Mouse (Mus musculus) kidney, postnatal 0 days (tissue): Measurements from ENCODE around the gene Hlcs. TPM values are rescaled to one million over a fixed set of nuclear protein-coding genes. Genes with fewer than 3 reads are reported as not detected.
A peak's percentile ranks its signal among the peaks of the same experiment; 100 is the strongest.

Source experiments
- ATAC-seq: fragments of 200-750 bp; cut with Nextera tagmentation; replicated peaks from 2 replicates; pipeline ENCODE4 v1.8.0; 2017; ENCODE audit warnings: low read depth, moderate number of reproducible peaks, moderate TSS enrichment, moderate library complexity; ENCODE audit not compliant: low FRiP score
- DNase-seq: peaks from one replicate; pipeline ENCODE4 v3.0.0-alpha.2; 2016; ENCODE audit warnings: low spot score
- H3K27ac ChIP-seq: fragments of 300-500 bp; sonication (generic); 2 replicates; pipeline ENCODE4 v1.5.1; 2014; ENCODE audit warnings: mild to moderate bottlenecking
- H3K27me3 ChIP-seq: fragments of 300-500 bp; sonication (generic); 2 replicates; pipeline ENCODE4 v1.6.1; 2014; ENCODE audit warnings: low read length, mixed read lengths; ENCODE audit not compliant: insufficient read depth
- H3K36me3 ChIP-seq: fragments of 300-500 bp; sonication (generic); 2 replicates; pipeline ENCODE4 v1.6.1; 2014; ENCODE audit warnings: low read length, mixed read lengths; ENCODE audit not compliant: insufficient read depth
- H3K4me1 ChIP-seq: fragments of 300-500 bp; sonication (generic); replicated peaks from 2 replicates; pipeline ENCODE4 v1.6.1; 2014; ENCODE audit warnings: antibody characterized with exemption, low read length, mixed read lengths; ENCODE audit not compliant: insufficient read depth
- H3K4me2 ChIP-seq: fragments of 300-500 bp; sonication (generic); 2 replicates; pipeline ENCODE4 v1.6.1; 2014; ENCODE audit warnings: mild to moderate bottlenecking, low read length, moderate library complexity, mixed read lengths
- H3K4me3 ChIP-seq: fragments of 300-500 bp; sonication (generic); replicated peaks from 2 replicates; pipeline ENCODE4 v1.5.1; 2014; ENCODE audit warnings: low read depth, low read length
- H3K9ac ChIP-seq: fragments of 300-500 bp; sonication (generic); 2 replicates; pipeline ENCODE4 v1.6.1; 2014; ENCODE audit warnings: low read depth, low read length
- H3K9me3 ChIP-seq: fragments of 300-500 bp; sonication (generic); replicated peaks from 2 replicates; pipeline ENCODE4 v1.6.1; 2016; ENCODE audit warnings: low read length, inconsistent platforms, mixed read lengths
- CTCF ChIP-seq: IDR thresholded peaks from 2 replicates; pipeline ENCODE4 v1.5.1; 2016; ENCODE audit warnings: antibody characterized with exemption, low read depth, mild to moderate bottlenecking, moderate library complexity
- WGBS: fragments of 180-500 bp; shearing (Covaris S2); extraction: QIAGEN DNeasy Blood & Tissue Kit; methylation state at CpG from one replicate; pipeline ENCODE4 v1.1.7; 2014; 5-methylcytosine and 5-hydroxymethylcytosine counted together
- polyA plus RNA-seq: library from polyadenylated mRNA; unstranded; fragments of >200 nt; fragmentation: Nextera tagmentation; extraction: Ambion mirVana; gene quantifications from 2 replicates; pipeline ENCODE4 v1.2.1, GENCODE M21; 2015

The Hlcs gene
- polyA plus RNA-seq, 1 experiment from 2014 or later = 5.0 TPM

DNA sequence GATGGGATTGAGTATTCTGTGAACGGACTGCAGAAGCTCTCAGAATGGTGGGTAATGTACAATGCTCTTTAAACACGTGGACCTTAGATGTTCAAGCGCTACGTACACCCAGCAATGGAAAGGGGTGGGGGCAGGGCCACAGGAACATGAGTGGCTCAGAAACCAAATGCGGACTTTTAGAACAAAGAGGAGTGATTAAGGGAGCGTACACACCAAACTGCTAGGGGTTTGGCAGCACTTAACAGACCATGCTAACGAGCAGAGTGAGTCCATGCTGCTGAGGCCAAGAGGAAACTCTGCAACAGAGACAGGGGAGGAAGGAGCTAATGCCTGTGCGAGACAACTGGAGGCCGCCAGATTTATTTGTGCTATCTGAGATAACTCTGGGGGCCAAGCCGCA, 170.0 kb downstream of the Hlcs start:
- no peak for ATAC-seq
- no peak overlapping the region for H3K4me2 ChIP-seq
- H3K4me3 ChIP-seq = no peak overlapping the region
- DNase-seq = peak; percentile 68
- H3K36me3 ChIP-seq = no peaks in the 10 kb centered on the region
- TF ChIP-seq CTCF = no peak
- 5% methylated on average over 10 of the region's 10 CpGs for WGBS
- no peak overlapping the region for H3K9ac ChIP-seq
- no peak overlapping the region for H3K27ac ChIP-seq
- H3K27me3 ChIP-seq = no peaks in the 10 kb centered on the region
- H3K9me3 ChIP-seq = no peaks in the 10 kb centered on the region
- 0 out of 2 replicates have a peak, but pooled peaks cover 4% of the 10 kb centered on the region for H3K4me1 ChIP-seq

GRCm38 (mm10) chr16:94140746-94141145, 172.6 kb downstream of the Hlcs start:
- H3K4me2 ChIP-seq = no peak overlapping the region
- no peaks in the 10 kb centered on the region for H3K9me3 ChIP-seq
- no peaks in the 10 kb centered on the region for H3K36me3 ChIP-seq
- H3K27me3 ChIP-seq = no peaks in the 10 kb centered on the region
- no peak for ATAC-seq
- DNase-seq = no peak
- WGBS = 54% methylated on average over 10 of the region's 10 CpGs
- H3K4me1 ChIP-seq = 0 out of 2 replicates have a peak, but pooled peaks cover 4% of the 10 kb centered on the region
- no peak overlapping the region for H3K27ac ChIP-seq
- H3K4me3 ChIP-seq = no peak overlapping the region
- H3K9ac ChIP-seq = no peak overlapping the region
- no peak for TF ChIP-seq CTCF

DNA sequence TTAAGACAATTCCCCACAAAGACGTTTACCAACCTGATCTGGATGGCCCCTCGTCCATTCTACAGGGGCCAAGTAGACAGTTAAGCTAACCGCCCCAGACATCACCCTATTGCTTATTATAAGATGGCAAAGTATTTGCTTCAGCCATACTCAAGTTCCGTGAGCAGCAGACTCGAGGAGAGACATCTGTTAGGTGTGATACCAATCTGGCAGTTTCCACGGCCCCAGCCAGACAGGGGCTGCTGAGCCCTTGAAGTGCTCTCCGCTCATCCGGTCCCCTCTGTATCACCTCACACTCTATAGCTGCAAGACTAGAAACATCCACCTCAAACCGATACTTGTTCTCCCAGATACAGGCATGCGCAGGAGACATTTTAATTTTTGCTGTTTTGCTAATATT, 179.2 kb downstream of the Hlcs start:
- no peaks in the 10 kb centered on the region for H3K4me1 ChIP-seq
- DNase-seq (no peak), ATAC-seq (no peak)
- H3K4me3 ChIP-seq = no peak overlapping the region
- H3K9ac ChIP-seq = no peak overlapping the region
- H3K9me3 ChIP-seq = no peaks in the 10 kb centered on the region
- no peak overlapping the region for H3K27ac ChIP-seq
- H3K27me3 ChIP-seq = no peaks in the 10 kb centered on the region
- H3K4me2 ChIP-seq = no peak overlapping the region
- TF ChIP-seq CTCF = no peak
- no peaks in the 10 kb centered on the region for H3K36me3 ChIP-seq
- 69% methylated on average over 10 of the region's 10 CpGs for WGBS

- no peak overlapping the region for H3K9ac ChIP-seq
- H3K4me3 ChIP-seq = no peak overlapping the region
- H3K27ac ChIP-seq = no peak overlapping the region
- H3K4me1 ChIP-seq = peaks cover 4% of the 10 kb centered on the region; the same call in 1 of the 2 replicates
- H3K27me3 ChIP-seq = peaks cover 30% of the 10 kb centered on the region
- TF ChIP-seq CTCF = no peak
- H3K36me3 ChIP-seq = no peaks in the 10 kb centered on the region
- 61% methylated on average over 2 of the region's 2 CpGs for WGBS
- DNase-seq (no peak), ATAC-seq (no peak)
- H3K4me2 ChIP-seq = no peak overlapping the region
- H3K9me3 ChIP-seq = no peaks in the 10 kb centered on the region
Observed at GRCm38 (mm10) chr16:94128236-94128835, 185.0 kb downstream of the Hlcs start.

DNA sequence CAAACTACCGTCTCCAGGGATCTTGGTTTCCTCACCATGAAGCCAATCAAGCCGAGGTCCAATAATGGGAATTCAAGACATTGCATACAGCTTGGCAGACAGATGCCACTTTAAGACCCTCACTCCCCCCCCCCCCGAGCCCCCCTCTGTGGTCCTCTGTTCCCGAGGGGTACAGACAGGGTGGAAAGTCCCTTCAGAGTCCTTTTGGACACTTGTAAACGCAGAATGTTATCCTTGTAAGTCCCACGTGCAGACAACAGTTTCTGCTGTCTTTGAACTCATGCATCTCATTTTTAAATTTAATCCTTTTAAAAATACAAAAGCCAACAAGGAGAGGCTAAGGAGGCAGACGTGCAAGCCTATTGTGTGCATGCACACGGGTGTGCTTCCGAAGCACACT, 187.2 kb downstream of the Hlcs start:
- Histone ChIP-seq H3K27ac (no peak overlapping the region), H3K27me3 (peaks cover 38% of the 10 kb centered on the region), H3K4me3 (no peak overlapping the region), H3K9me3 (no peaks in the 10 kb centered on the region), H3K4me1 (peaks cover 4% of the 10 kb centered on the region; the same call in 1 of the 2 replicates), H3K9ac (no peak overlapping the region), H3K4me2 (no peak overlapping the region), H3K36me3 (no peaks in the 10 kb centered on the region)
- no peak for TF ChIP-seq CTCF
- ATAC-seq (no peak), DNase-seq (no peak)
- WGBS = 44% methylated on average over 9 of the region's 9 CpGs

GRCm38 (mm10) chr16:94125172-94125981, 188.0 kb downstream of the Hlcs start:
- H3K4me1 ChIP-seq = peaks cover 4% of the 10 kb centered on the region; the same call in 1 of the 2 replicates
- DNase-seq (no peak), ATAC-seq (peak; percentile 38; the same call in 1 of the 2 replicates)
- peaks cover 38% of the 10 kb centered on the region for H3K27me3 ChIP-seq
- H3K4me3 ChIP-seq = peak overlapping the region; percentile 33
- WGBS = 2% methylated on average over 82 of the region's 83 CpGs
- no peak overlapping the region for H3K27ac ChIP-seq
- H3K9me3 ChIP-seq = no peaks in the 10 kb centered on the region
- H3K36me3 ChIP-seq = no peaks in the 10 kb centered on the region
- no peak for TF ChIP-seq CTCF
- H3K9ac ChIP-seq = peak overlapping the region; percentile 35
- peak overlapping the region; percentile 67 for H3K4me2 ChIP-seq
